Mouse (Mus musculus) heart, adult 8-10 months (tissue): ENCODE data around the gene 4933427D14Rik. TPM values are rescaled to one million over a fixed set of nuclear protein-coding genes. Genes with fewer than 3 reads are reported as not detected.

Experiments used
- total RNA-seq, 4 experiments: library from RNA; stranded (reverse); gene quantifications; 2 replicates each; pipeline ENCODE4 v1.2.4; 2022

The 4933427D14Rik gene
- total RNA-seq, 4 experiments from 2014 or later = 2.5 to 3.9 (median 2.9) TPM

Other genes starting within 250 kb of the 4933427D14Rik start
- under 1 TPM in 1 of 4 experiments, not detected in 3; 0.13 TPM for gene Aipl1, start 169.9 kb downstream of the 4933427D14Rik start, total RNA-seq
- 1 to 10 TPM in 1 of 4 experiments, under 1 TPM in 2, not detected in 1; 0.41 to 1.4 (median 0.65) TPM for gene Pimreg, start 165.4 kb downstream of the 4933427D14Rik start, total RNA-seq
- 1 to 10 TPM; 1.1 to 2.1 (median 1.9) TPM for gene Pitpnm3, start 71.7 kb downstream of the 4933427D14Rik start, total RNA-seq
- gene Gm43951, start 619 bp downstream of the 4933427D14Rik start, total RNA-seq = under 1 TPM; 0.11 to 0.53 (median 0.24) TPM
- gene Txndc17, start 88 bp upstream of the 4933427D14Rik start, total RNA-seq = 10 to 100 TPM; 33.8 to 49.9 (median 41.5) TPM
- 10 to 100 TPM in 1 of 4 experiments, 1 to 10 TPM in 3; 8.8 to 11.5 (median 9.6) TPM for gene Med31, start 8.1 kb upstream of the 4933427D14Rik start, total RNA-seq
- not detected for gene Slc13a5, start 59.8 kb upstream of the 4933427D14Rik start, total RNA-seq
- 10 to 100 TPM in 1 of 4 experiments, 1 to 10 TPM in 3; 9.1 to 11.5 (median 9.2) TPM for gene Xaf1, start 94.2 kb upstream of the 4933427D14Rik start, total RNA-seq
- not detected for gene Fbxo39, start 107.0 kb upstream of the 4933427D14Rik start, total RNA-seq
- gene Tekt1, start 155.0 kb upstream of the 4933427D14Rik start, total RNA-seq = under 1 TPM in 1 of 4 experiments, not detected in 3; 0.28 TPM
- gene Smtnl2, start 204.3 kb upstream of the 4933427D14Rik start, total RNA-seq = 10 to 100 TPM; 13.6 to 18.9 (median 16.5) TPM
- gene Ggt6, start 228.1 kb upstream of the 4933427D14Rik start, total RNA-seq = under 1 TPM in 2 of 4 experiments, not detected in 2; 0.32 to 0.44 TPM
- gene Mybbp1a, start 233.9 kb upstream of the 4933427D14Rik start, total RNA-seq = 10 to 100 TPM; 42.4 to 49.4 (median 45.9) TPM